Mouse (Mus musculus) Muller cell, postnatal 12 days (primary cell): ENCODE measurements at regions not wholly inside any gene's neighbourhood (a gene's known extent, or its start where the extent isn't known, plus 50 kb on each side); places are given as distances from the start of the nearest gene placed in this dataset.
"Not testable (repeated sequence)": the region's sequence is repeated elsewhere in the genome, so short reads cannot be mapped to it uniquely, and the experiment has no call there.

Experiments used
- DNase-seq: peaks from one replicate; pipeline ENCODE4 v3.0.0-alpha.2; 2015; ENCODE audit errors: inconsistent ontology term

- DNase-seq: no peak
Observed at GRCm38 (mm10) chr1:13042326-13042725, 1628.4 kb downstream of the A830018L16Rik start.

- peak; percentile 26 for DNase-seq
Observed at GRCm38 (mm10) chr1:13050140-13050775, 1636.4 kb downstream of the A830018L16Rik start.

DNA sequence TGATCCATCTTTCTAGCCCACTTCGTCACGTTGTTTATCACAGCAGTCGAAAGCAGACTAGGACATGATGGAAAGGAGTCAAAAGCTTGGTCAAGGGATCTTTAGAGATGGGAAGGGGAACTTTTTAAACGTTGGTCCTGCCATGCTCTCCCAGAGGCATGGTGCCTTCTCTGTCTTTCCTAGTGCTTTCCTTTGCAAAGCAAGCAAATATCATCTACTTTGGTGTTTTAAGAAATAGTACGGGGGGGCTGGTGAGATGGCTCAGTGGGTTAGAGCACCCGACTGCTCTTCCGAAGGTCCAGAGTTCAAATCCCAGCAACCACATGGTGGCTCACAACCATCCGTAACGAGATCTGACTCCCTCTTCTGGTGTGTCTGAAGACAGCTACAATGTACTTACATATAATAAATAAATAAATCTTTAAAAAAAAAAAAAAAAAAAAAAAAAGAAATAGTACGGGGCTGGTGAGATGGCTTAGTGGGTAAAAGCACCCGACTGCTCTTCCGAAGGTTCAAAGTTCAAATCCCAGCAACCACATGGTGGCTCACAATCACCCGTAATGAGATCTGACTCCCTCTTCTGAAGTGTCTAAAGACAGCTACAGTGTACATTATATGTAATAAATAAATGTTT is 1637.6 kb downstream of the A830018L16Rik start:
- not testable (repeated sequence) for DNase-seq

GRCm38 (mm10) chr1:13052067-13052460 is 1638.2 kb downstream of the A830018L16Rik start:
- peak; percentile 38 for DNase-seq

DNA sequence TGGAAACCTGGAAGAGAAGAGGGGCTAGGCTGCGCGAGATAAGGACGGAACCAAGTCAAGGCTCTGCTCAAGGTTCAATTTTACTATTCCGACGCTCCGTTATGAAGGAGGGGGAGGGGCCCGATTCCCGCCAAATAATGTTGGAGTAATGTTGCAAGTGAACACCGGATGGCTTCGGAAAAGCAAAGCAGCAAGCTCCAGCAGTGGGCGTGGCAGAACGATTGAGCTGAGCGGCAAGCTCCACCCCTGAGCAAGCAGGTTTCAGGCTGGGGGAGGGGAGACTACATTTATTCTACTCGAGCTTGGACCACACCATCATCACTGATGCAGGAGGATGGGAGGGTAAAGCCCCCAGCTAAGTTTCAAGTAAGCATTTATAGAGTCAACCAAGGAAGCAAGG is 1643.8 kb downstream of the A830018L16Rik start:
- DNase-seq: no peak

DNA sequence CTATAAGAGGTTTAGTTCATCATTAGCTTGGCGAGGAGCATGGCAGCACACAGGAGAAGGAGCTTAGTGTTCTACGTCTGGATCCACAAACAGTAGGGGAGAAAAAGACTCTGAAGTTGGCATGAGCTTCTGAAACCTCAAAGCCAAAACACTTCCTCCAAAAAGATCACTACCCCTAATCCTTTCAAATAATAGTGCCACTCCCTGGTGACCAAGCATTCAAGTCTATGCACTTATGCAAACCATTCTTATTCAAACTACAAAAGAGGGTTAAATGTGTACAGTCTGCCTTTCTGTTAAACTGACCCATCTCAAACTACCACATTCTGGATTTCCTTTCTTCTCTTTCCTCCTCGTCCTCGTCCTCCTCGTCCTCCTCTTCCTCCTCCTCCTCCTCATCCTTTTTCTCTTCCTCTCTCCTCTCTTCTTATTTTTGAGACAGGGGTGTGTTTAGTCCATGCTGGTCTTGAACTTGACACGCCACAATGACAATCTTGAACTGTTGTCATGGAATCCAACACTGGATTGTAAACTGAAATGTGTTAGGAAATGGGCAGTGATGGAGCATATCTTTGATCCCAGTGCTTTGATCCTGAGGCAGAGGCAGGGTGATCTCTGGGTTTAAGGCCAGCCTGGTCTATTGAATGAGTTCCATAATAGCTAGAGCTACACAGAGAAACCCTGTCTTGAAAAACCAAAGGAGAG is 1645.9 kb downstream of the A830018L16Rik start:
- DNase-seq: no peak
